Comparison of ENCODE assay signal across 13 mouse cellular contexts in the genomic region with DNA sequence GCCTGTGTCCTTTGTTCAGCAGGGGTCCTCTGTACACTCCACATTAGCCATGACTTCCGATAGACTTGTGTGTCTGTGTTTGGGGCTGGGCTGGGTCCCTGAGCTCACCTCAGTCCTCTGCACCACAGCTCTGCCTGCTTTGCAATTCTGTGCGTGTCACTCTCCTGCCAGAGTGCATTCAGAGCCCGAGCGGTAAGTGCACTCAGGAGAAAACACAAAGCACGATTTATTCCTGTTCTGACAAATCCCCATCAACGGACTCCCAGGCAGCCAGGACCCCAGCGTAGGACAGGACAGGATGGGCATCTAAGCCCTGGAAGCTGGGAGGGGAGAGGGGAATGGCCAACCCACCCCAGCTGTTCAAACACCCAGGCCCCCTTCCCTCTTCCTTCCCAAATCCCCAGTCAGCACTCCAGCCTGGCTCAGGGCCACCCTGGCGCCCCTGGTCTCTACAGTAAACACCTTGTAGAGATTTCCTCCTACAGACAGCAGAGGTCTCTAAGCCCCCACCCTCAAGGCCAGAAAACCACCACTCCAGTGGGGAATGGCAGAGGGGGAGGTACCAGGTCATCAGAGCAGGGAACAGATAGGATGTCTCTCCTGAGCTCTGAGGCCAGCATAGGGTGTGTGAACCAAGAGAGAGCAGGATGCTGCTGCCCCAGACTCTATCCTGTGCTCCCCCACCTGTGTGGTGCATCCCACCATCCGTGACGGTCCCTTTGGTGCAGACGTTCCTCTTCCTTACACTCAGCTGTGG. TPM values are rescaled to one million over a fixed set of nuclear protein-coding genes. Genes with fewer than 3 reads are reported as not detected.
DNase-seq lines count a peak whose midpoint lies in the region; ATAC-seq lines count a peak whose summit lies in the region.
"Had no signal": no experiment of that assay in that cellular context is flagged by ENCODE, and none has a peak within 500 bp of the region (broad histone marks: within the 10 kb centered on the region; RNA-seq: fewer than 3 reads in every experiment).

No protein-coding gene starts in this region.

- no peaks in the 10 kb centered on the region; the same call in 1 of the 2 replicates for H3K4me1 ChIP-seq in kidney, embryonic 14.5 days (ENCODE audit: control insufficient read depth, insufficient read depth, low read length)
- peaks cover 9% of the 10 kb centered on the region for H3K4me1 ChIP-seq in embryonic facial prominence, embryonic 12.5 days
- H3K4me1 ChIP-seq in hindbrain, embryonic 10.5 days (replicated peaks): peaks cover 26% of the 10 kb centered on the region
- H3K4me1 ChIP-seq in midbrain, embryonic 13.5 days (replicated peaks): peaks cover 29% of the 10 kb centered on the region
- H3K4me1 ChIP-seq: intestine, embryonic 15.5 days had no signal

- 34% methylated on average over 11 of the region's 11 CpGs for WGBS in kidney, embryonic 14.5 days
- WGBS in embryonic facial prominence, embryonic 12.5 days: 26% methylated on average over 11 of the region's 11 CpGs
- 35% methylated on average over 11 of the region's 11 CpGs for WGBS in hindbrain, embryonic 10.5 days
- WGBS in midbrain, embryonic 13.5 days: 16% methylated on average over 11 of the region's 11 CpGs

- H3K4me3 ChIP-seq in kidney, embryonic 14.5 days (ENCODE audit: low read length): no peak overlapping the region
- H3K4me3 ChIP-seq in embryonic facial prominence, embryonic 12.5 days: no peak overlapping the region
- no peak overlapping the region for H3K4me3 ChIP-seq in hindbrain, embryonic 10.5 days
- no peak overlapping the region for H3K4me3 ChIP-seq in midbrain, embryonic 13.5 days (replicated peaks)
- H3K4me3 ChIP-seq: intestine, embryonic 15.5 days had no signal

- no peak overlapping the region for H3K9ac ChIP-seq in kidney, embryonic 14.5 days (ENCODE audit: low read depth, low read length)
- no peak overlapping the region for H3K9ac ChIP-seq in embryonic facial prominence, embryonic 12.5 days
- H3K9ac ChIP-seq in midbrain, embryonic 13.5 days (replicated peaks): no peak overlapping the region; the same call in 1 of the 2 replicates
- H3K9ac ChIP-seq: intestine, embryonic 15.5 days had no signal

- DNase-seq in kidney, adult 9 months: no peak
- DNase-seq in hindbrain, embryonic 10.5 days (ENCODE audit: low spot score): no peak
- no peak for DNase-seq in yolk sac, embryonic 10.5 days (ENCODE audit: low spot score)
- DNase-seq in spleen, adult 18-20 months: no peak
- DNase-seq in kidney, postnatal 36 days: no peak
- DNase-seq: adrenal gland, postnatal 36 days; cerebellum, adult 9-11 months; thymus, postnatal 25 days had no signal

- H3K36me3 ChIP-seq in kidney, embryonic 14.5 days (ENCODE audit: control insufficient read depth, insufficient read depth, low read length): no peaks in the 10 kb centered on the region
- H3K36me3 ChIP-seq in embryonic facial prominence, embryonic 12.5 days: no peaks in the 10 kb centered on the region
- H3K36me3 ChIP-seq in hindbrain, embryonic 10.5 days: no peaks in the 10 kb centered on the region
- H3K36me3 ChIP-seq in midbrain, embryonic 13.5 days: no peaks in the 10 kb centered on the region
- H3K36me3 ChIP-seq: intestine, embryonic 15.5 days had no signal

- H3K9me3 ChIP-seq in kidney, embryonic 14.5 days (ENCODE audit: control insufficient read depth, low read length): no peaks in the 10 kb centered on the region
- H3K9me3 ChIP-seq in embryonic facial prominence, embryonic 12.5 days: no peaks in the 10 kb centered on the region
- no peaks in the 10 kb centered on the region for H3K9me3 ChIP-seq in hindbrain, embryonic 10.5 days
- no peaks in the 10 kb centered on the region for H3K9me3 ChIP-seq in midbrain, embryonic 13.5 days
- H3K9me3 ChIP-seq: intestine, embryonic 15.5 days had no signal

- no peaks in the 10 kb centered on the region for H3K27me3 ChIP-seq in kidney, embryonic 14.5 days (ENCODE audit: control insufficient read depth, insufficient read depth, low read length)
- no peaks in the 10 kb centered on the region for H3K27me3 ChIP-seq in embryonic facial prominence, embryonic 12.5 days
- H3K27me3 ChIP-seq in hindbrain, embryonic 10.5 days (ENCODE audit: insufficient read depth, poor library complexity, severe bottlenecking): peaks cover 18% of the 10 kb centered on the region
- no peaks in the 10 kb centered on the region for H3K27me3 ChIP-seq in midbrain, embryonic 13.5 days
- H3K27me3 ChIP-seq: intestine, embryonic 15.5 days had no signal

- H3K4me2 ChIP-seq in kidney, embryonic 14.5 days (replicated peaks; ENCODE audit: low read depth, low read length): no peak overlapping the region
- no peak overlapping the region; the same call in 1 of the 2 replicates for H3K4me2 ChIP-seq in embryonic facial prominence, embryonic 12.5 days (replicated peaks)
- H3K4me2 ChIP-seq in midbrain, embryonic 13.5 days (replicated peaks): 0 out of 2 replicates have a peak overlapping the region, but pooled peaks have one; percentile 17
- H3K4me2 ChIP-seq: intestine, embryonic 15.5 days; liver, embryonic 11.5 days had no signal

- H3K27ac ChIP-seq in kidney, embryonic 14.5 days (ENCODE audit: low read depth, low read length): no peak overlapping the region
- peak overlapping the region; percentile 31; the same call in 1 of the 2 replicates for H3K27ac ChIP-seq in embryonic facial prominence, embryonic 12.5 days
- peak overlapping the region; percentile 42 for H3K27ac ChIP-seq in hindbrain, embryonic 10.5 days
- peak overlapping the region; percentile 71 for H3K27ac ChIP-seq in midbrain, embryonic 13.5 days
- H3K27ac ChIP-seq: intestine, embryonic 15.5 days had no signal

- peak; percentile 42; the same call in 1 of the 2 replicates for ATAC-seq in kidney, embryonic 14.5 days (ENCODE audit: low FRiP score, low TSS enrichment)
- ATAC-seq in embryonic facial prominence, embryonic 12.5 days (ENCODE audit: insufficient number of reproducible peaks, insufficient read depth, low FRiP score, low TSS enrichment): no peak
- peak; percentile 80 for ATAC-seq in midbrain, embryonic 13.5 days
- ATAC-seq: intestine, embryonic 15.5 days had no signal

RNA-seq across cellular contexts. Expression of a gene that starts 56.0 kb away (rescaled TPM):
- 40.8 and 49.2 TPM in 2 replicates for polyA plus RNA-seq in kidney, embryonic 14.5 days (2014; fragmentation: Nextera tagmentation; extraction: Ambion mirVana)
- 16.1 and 16.3 TPM in 2 replicates for polyA plus RNA-seq in embryonic facial prominence, embryonic 12.5 days (2016; fragmentation: Nextera tagmentation; extraction: Ambion mirVana)
- 48.6 and 55.1 TPM in 2 replicates for polyA plus RNA-seq in hindbrain, embryonic 10.5 days (2016; fragmentation: Nextera tagmentation; extraction: Ambion mirVana)
- 24.9 and 31.2 TPM in 2 replicates for polyA plus RNA-seq in midbrain, embryonic 13.5 days (2015; fragmentation: Nextera tagmentation; extraction: Ambion mirVana)
